Mouse (Mus musculus) megakaryocyte progenitor cell, adult 5-6 weeks (primary cell): ENCODE results near the gene Rtn4rl1. TPM values are rescaled to one million over a fixed set of nuclear protein-coding genes. Genes with fewer than 3 reads are reported as not detected.

Source experiments
- ATAC-seq: replicated peaks from 2 replicates; pipeline ENCODE4 v1.8.0; 2016; ENCODE audit warnings: mild to moderate bottlenecking, moderate TSS enrichment, inconsistent platforms; ENCODE audit not compliant: poor library complexity
- total RNA-seq, 2 experiments: library from RNA; stranded (forward) in 1 of 2; stranded (reverse) in 1 of 2; fragments of 157-497, 149-512 nt in 1 of 2; fragments of 200-1000 nt in 1 of 2; gene quantifications; 2 replicates each; pipeline versions ENCODE4 v1.2.3 to v1.2.4; 2015 to 2017

Rtn4rl1 gene
- total RNA-seq, 2 experiments from 2014 or later = 0.42 to 0.49 TPM

DNA sequence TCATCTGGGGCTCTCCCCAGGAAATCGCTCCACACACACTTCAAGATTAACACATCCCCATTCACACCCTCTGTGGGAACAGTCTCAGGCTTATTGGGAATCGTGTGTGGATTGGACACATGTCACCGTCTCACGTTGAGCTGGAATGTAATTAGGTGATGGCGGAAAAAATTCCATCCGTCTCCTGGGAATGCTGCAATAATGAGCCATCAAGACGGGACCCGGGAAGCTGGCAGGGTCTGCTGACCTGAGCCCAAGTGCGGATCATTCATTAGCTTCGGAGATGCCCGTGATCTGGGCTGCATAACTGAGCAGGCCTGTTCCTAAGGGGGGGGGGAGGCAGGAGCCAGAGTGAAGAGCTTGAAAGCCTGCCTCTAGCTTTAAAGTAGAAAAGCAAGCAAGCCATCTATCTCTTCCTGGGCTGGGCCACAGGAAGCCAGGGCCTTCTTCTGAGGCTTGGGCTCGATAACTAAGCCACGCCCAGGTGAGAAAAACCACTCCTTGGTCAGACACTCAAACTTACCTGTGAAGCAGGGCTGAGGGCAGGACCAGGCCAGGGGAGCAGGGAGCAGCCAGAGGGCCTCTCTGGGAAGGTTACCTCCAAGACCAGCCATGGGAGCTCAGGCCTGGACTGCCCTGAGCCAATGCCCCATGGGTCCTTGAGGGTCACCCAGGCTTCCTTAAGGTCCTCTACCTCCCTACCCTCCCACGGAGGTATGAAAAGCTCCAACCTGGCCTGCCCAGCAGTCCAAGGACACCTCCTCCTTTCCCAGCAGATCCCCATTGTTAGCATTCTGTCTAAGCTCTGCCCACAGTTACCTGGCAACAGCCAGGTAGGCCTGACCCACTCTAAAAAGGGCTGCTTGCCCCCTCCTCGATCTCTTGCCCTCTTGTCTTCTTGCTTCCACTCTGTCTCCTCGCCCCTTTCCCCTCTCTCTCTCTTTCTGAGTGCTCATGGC is 52.1 kb downstream of the Rtn4rl1 start:
- no peak for ATAC-seq

GRCm38 (mm10) chr11:75246589-75246988 is 53.0 kb downstream of the Rtn4rl1 start:
- no peak for ATAC-seq

DNA sequence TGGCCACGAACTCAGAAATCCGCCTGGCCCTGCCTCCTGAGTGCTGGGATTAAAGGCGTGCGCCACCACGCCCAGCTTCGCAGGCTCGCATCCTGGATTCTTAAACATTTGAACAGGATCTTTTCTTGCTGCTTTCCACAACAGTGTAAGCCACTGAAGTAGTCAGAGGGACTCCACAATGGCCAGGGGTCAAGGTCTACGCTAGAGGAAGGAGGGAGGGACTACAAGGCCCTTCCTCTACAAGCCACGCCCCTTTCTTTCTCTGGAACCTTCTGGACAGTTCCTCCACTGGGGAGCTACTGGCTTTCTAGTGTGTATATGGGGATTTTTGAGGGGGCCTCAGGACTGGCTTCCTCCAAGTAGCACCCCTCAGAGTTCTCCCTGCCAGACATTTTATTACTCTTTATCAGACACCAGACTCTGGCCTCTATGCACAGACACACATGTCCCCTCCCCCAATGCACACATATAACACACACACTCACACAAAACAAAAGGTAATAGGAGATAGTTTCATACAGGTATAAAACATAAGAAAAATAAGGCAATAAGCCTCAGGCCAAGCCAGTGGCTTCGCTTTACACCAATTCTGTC is 53.7 kb downstream of the Rtn4rl1 start:
- no peak for ATAC-seq

- ATAC-seq = no peak
These were observed 56.0 kb downstream of the Rtn4rl1 start for GRCm38 (mm10) chr11:75249588-75249987.

GRCm38 (mm10) chr11:75251006-75251512 is 57.5 kb downstream of the Rtn4rl1 start:
- ATAC-seq = no peak

DNA sequence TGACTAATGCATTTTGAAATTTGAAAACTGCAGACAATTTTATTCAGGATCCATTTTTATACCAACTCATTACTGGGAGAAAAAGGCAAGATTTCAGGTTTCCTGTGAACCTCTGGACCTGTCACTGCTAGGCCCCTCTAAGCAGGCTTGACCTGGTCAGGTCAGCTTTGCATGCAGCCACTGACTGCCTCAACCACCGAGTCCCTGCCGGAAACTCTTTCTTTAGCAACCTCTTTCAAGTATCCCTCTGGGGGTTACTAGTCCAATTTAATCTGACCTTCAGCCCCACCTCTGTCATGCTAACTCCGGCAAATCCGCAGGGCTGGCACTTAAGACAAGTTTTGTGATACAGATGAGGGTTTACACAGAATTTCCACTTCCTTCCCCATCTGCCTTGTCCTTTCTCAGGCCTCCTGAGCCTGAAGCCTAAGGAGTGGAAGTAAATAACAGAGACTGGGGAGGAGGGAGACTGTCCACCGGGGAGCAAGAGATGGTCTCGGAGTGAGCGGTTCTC is 58.0 kb downstream of the Rtn4rl1 start:
- no peak for ATAC-seq

- ATAC-seq = peak; percentile 96
These were observed 60.8 kb downstream of the Rtn4rl1 start for GRCm38 (mm10) chr11:75254252-75254912.

DNA sequence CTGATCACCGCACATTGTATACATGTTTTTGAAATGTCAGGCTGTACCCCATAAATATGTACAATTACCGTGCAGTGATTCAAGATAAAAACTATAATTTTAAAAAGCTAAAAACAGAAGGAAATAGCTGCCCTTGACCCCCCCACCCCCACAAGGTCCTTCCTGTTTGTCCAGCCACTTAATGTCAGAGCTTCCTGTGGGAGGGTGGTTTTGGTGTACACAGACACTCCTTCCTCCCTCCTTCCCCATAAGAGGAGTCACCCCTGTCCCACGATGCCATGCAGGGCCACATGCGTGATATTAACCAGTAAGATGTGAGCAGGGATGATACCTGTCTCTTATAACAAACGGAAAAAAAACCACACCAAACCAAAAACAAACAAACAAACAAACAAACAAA is 61.7 kb downstream of the Rtn4rl1 start:
- ATAC-seq = peak; percentile 59

- ATAC-seq = no peak
These were observed 63.6 kb downstream of the Rtn4rl1 start for GRCm38 (mm10) chr11:75257056-75257648.

GRCm38 (mm10) chr11:75259416-75259815 is 65.8 kb downstream of the Rtn4rl1 start:
- no peak for ATAC-seq

- ATAC-seq = no peak
These were observed 66.5 kb downstream of the Rtn4rl1 start for GRCm38 (mm10) chr11:75259996-75260561.

- no peak for ATAC-seq
These were observed 67.4 kb downstream of the Rtn4rl1 start for GRCm38 (mm10) chr11:75261016-75261415.

- ATAC-seq = no peak
These were observed 68.1 kb downstream of the Rtn4rl1 start for GRCm38 (mm10) chr11:75261730-75262129.

DNA sequence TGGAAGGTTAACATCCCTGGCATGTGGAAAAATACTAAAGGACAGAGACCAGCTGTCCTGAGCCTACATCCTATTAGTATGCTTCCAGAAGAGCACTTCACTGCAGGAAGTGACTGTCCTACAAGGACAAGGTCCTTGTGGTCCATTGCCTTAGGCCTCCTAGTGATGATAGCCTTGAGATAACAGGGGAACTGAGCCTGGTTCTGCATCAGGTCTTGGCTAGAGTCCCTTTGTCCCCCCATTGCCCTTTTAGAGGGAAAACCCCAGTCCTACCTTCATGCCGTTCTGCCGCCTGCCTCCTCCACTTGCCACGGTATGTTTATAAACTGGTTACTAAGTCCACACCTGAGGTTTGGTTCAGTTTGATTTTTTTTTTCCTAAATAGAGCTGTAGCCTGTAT is 68.6 kb downstream of the Rtn4rl1 start:
- no peak for ATAC-seq

DNA sequence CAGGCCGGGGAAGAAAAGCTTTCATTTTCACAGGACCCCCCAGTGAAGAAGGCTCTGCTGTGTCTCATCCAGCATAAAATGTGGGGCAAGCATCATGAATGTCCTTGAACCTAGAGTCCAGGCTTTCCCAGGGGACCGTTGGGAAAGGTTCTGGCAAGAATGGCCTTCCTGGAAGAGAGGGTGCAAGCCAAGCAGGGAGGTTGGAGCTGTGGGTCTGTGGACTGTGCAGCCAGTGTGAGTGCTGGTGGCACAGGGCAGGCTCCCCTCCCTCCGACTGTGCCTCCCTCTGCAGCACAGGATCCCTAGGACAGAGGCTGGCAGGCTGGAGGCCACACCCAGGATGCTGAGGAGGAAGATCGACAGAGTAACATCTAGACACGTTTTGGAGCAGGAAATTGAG is 69.2 kb downstream of the Rtn4rl1 start:
- ATAC-seq = no peak

DNA sequence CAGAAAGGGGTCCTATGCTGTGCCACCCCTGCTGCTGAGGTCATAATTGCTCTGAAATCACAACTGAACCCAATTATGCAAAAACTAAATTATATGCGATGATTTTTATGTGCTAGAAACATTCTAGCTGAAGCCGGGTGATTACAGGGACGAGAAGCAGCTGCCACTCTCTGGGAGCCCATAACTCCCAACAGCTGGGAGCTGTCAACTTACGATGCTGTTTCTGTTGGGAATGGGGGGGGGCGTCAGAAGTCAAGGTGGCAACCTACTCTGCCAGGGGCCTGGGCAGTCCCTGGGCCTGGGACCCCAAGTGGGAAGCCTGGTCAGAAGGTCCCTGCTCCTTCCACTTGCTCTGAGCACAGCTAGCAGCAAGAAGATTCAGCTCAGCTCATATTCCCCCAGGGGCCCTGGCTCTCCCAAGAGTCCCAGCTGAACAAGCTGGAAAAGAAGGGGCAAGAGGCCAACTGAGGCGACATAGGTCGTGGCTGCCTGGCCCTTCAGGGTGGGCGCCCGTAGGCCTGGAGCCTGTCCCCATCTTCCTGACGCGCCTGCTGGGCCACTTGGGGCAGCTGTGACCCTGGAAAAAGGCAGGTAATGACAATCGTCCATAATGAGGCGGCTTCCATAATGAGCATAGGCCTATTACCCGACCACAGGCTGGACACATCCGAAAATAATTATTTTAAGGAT is 69.8 kb downstream of the Rtn4rl1 start:
- no peak for ATAC-seq

DNA sequence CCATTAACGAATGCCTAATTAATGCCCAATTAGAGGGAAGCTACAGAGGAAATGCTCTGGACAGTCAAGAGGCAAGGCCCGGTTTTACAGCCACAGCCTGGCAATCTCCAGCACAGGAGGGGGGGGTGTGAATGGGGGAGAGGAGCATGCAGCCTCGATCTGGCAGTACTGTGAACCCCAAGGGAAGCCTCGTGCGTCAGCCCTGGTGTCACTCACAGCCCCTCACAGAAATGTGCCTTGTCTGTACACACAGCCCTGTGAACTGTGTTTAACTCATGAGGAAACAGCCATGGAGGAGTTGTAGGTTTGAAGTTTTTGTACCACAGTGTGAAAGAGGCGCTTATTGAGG is 70.4 kb downstream of the Rtn4rl1 start:
- ATAC-seq = no peak

- ATAC-seq = peak; percentile 43; the same call in 1 of the 2 replicates
These were observed 71.0 kb downstream of the Rtn4rl1 start for GRCm38 (mm10) chr11:75264550-75264949.

DNA sequence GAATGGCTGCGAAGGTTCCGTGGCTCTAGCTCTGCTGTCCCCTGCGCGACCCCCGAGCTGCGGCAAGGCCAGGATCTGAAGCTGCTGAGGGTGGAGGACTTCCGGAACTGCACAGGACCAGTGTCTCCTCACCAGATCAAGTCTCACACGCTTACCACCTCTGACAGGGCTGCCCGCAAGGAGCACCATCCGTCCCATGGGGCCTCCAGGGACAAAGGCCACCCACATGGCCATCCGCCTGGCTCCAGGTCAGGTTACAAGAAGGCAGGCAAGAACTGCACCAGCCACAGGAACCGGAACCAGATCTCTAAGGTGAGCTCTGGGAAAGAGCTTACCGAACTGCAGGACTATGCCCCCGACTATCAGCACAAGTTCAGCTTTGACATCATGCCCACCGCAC is 72.0 kb downstream of the Rtn4rl1 start:
- ATAC-seq = no peak

DNA sequence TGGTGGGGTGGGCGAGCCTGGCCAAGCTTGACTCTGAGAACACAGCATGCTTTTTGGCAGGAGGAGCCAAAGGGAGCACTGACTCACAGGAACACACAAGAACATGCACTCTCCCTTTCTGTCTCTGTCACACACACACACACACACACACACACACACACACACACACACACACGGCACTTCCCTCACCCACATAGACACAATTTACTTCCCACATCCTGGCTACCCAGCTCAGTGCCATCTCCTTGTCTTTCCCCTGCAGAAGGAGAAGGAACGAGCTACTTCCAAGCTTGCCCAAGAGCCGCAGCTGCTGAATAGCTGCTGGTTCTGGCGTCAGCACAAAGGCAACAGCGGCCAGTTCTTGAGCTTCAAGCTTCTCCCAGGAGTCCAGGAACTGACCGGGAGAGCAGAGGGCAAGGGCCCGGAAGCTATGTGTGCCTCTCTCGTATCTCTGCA is 74.3 kb downstream of the Rtn4rl1 start:
- ATAC-seq = 0 out of 2 replicates have a peak, but pooled peaks have one; percentile 13
